Comparison of ENCODE assay signal across 26 mouse cellular contexts in the genomic region with DNA sequence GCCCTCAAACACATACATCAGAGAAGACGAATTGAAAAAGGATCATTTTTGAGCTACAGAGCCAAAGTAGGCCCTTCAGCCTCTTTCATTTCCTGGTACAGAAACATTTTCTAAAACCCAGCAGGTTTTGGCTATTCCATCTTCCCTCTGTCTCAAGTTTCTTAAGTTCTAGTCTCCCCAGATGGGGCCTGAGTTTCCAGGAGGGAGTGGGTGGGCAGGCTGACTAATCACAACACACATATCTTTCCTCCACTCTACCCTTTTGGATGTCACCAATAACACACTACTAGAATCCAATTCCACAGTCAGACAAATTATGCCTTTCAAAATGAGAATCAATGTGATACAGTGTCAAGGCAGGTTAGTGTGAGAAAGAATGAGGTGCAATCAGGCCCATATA. TPM values are rescaled to one million over a fixed set of nuclear protein-coding genes. Genes with fewer than 3 reads are reported as not detected.
A peak's percentile ranks its signal among the peaks of the same experiment; 100 is the strongest.
DNase-seq lines count a peak whose midpoint lies in the region; ATAC-seq and TF ChIP-seq lines count a peak whose summit lies in the region.
"Had no signal": no experiment of that assay in that cellular context is flagged by ENCODE, and none has a peak within 500 bp of the region (broad histone marks: within the 10 kb centered on the region; RNA-seq: fewer than 3 reads in every experiment).

No protein-coding gene starts in this region.

- no peak for TF ChIP-seq CTCF in embryonic fibroblast, embryonic 13.5 days (IDR thresholded peaks at IDR 0.05; ENCODE audit: borderline replicate concordance, insufficient read depth, low read length)

- TF ChIP-seq POLR2A in embryonic fibroblast, embryonic 13.5 days (IDR thresholded peaks at IDR 0.05; ENCODE audit: low read depth, low read length), result no peak

- no peak for ATAC-seq in erythroid progenitor cell, adult 5-6 weeks (replicated peaks; ENCODE audit: low FRiP score, poor library complexity, severe bottlenecking)
- ATAC-seq: forebrain, embryonic 15.5 days had no signal

- peak; percentile 50 to 54 for DNase-seq in frontal cortex, postnatal 36 days (ENCODE audit: low spot score in 2 of 2)
- no peak for DNase-seq in frontal cortex, postnatal 25 days (ENCODE audit: low spot score in 2 of 2)
- DNase-seq in layer of hippocampus, adult 9-11 months, result peak; percentile 43
- DNase-seq in layer of hippocampus, postnatal 14 days (ENCODE audit: low spot score in 2 of 2), result no peak
- DNase-seq in right cerebral cortex, adult 2 months (ENCODE audit: low spot score in 2 of 2), result peak; percentile 39 to 59
- DNase-seq in right cerebral cortex, postnatal 4 days, result no peak
- DNase-seq: adrenal gland, adult 2 months; adrenal gland, postnatal 25 days; cerebellum, adult 2 months; cerebellum, postnatal 10 days; gastrocnemius, postnatal 10 days; heart, postnatal 36 days had no signal

- H3K4me3 ChIP-seq in embryonic fibroblast, embryonic 13.5 days (ENCODE audit: insufficient read depth, low read length), result no peak overlapping the region
- H3K4me3 ChIP-seq: embryonic facial prominence, embryonic 10.5 days; erythroblast, embryonic 14.5 days; forebrain, embryonic 15.5 days; heart, embryonic 13.5 days; hindbrain, embryonic 15.5 days had no signal

- peaks cover 25% of the 10 kb centered on the region for H3K4me1 ChIP-seq in embryonic fibroblast, embryonic 13.5 days (ENCODE audit: control insufficient read depth, insufficient read depth, low read length)

- H3K27ac ChIP-seq in embryonic fibroblast, embryonic 13.5 days (ENCODE audit: insufficient read depth, low read length), result peak overlapping the region; percentile 67
- H3K27ac ChIP-seq: embryonic facial prominence, embryonic 10.5 days; forebrain, embryonic 15.5 days; heart, embryonic 13.5 days; hindbrain, embryonic 15.5 days had no signal

RNA-seq across cellular contexts. Expression of gene Ahcyl1, which starts 12.8 kb away (rescaled TPM):
- 100 to 1,000 TPM; 331 to 365 TPM for total RNA-seq in layer of hippocampus, postnatal 14 days (2021)
- 216 and 238 TPM in 2 replicates for polyA plus RNA-seq in embryonic fibroblast, embryonic 13.5 days (2011; ENCODE audit: insufficient read length, low read depth, missing spikeins)
- 34.6 and 38.6 TPM in 2 replicates for total RNA-seq in erythroid progenitor cell, adult 5-6 weeks (2015; ENCODE audit: low replicate concordance)
- 29.4 and 33.7 TPM in 2 replicates for total RNA-seq in erythroid progenitor cell, adult 5-6 weeks (2017; ENCODE audit: low replicate concordance)

RNA-seq across cellular contexts. Expression of gene Strip1, which starts 52.1 kb away (rescaled TPM):
- 10 to 100 TPM; 76.7 to 77.6 TPM for total RNA-seq in layer of hippocampus, postnatal 14 days (2021)
- polyA plus RNA-seq in embryonic fibroblast, embryonic 13.5 days (2011; ENCODE audit: insufficient read length, low read depth, missing spikeins), result 39.1 and 41.7 TPM in 2 replicates
- total RNA-seq in erythroid progenitor cell, adult 5-6 weeks (2015; ENCODE audit: low replicate concordance), result 6.5 and 9.6 TPM in 2 replicates
- 2.6 and 4.8 TPM in 2 replicates for total RNA-seq in erythroid progenitor cell, adult 5-6 weeks (2017; ENCODE audit: low replicate concordance)

RNA-seq across cellular contexts. Expression of gene Gm10961, which starts 52.5 kb away (rescaled TPM):
- total RNA-seq in layer of hippocampus, postnatal 14 days (2021), result not detected
- not detected in 2 replicates for polyA plus RNA-seq in embryonic fibroblast, embryonic 13.5 days (2011; ENCODE audit: insufficient read length, low read depth, missing spikeins)
- not detected in 2 replicates for total RNA-seq in erythroid progenitor cell, adult 5-6 weeks (2015; ENCODE audit: low replicate concordance)
- total RNA-seq in erythroid progenitor cell, adult 5-6 weeks (2017; ENCODE audit: low replicate concordance), result not detected in 2 replicates
- total RNA-seq: adrenal gland, adult 2 months; adrenal gland, postnatal 25 days; gastrocnemius, postnatal 10 days; heart, postnatal 36 days had no signal
- polyA plus RNA-seq: adrenal gland, adult 2 months; C2C12; cerebellum, adult 2 months; embryonic facial prominence, embryonic 10.5 days; embryonic facial prominence, embryonic 14.5 days; erythroblast, embryonic 14.5 days; forebrain, embryonic 11.5 days; forebrain, embryonic 15.5 days; frontal cortex, adult 2 months; gonadal fat pad, adult 2 months; heart, embryonic 13.5 days; heart, postnatal 0 days; hindbrain, embryonic 11.5 days; hindbrain, embryonic 15.5 days had no signal

Comparison
In these comparisons a context has a peak if more than half of its experiments do, and no peak if none do; other contexts are left out.
1. DNase-seq: peak in frontal cortex, postnatal 36 days (2 of 2), layer of hippocampus, adult 9-11 months (single experiment) and right cerebral cortex, adult 2 months (2 of 2); none in frontal cortex, postnatal 25 days (0 of 2), layer of hippocampus, postnatal 14 days (0 of 2) and right cerebral cortex, postnatal 4 days (single experiment).
2. RNA of gene Ahcyl1, which starts 12.8 kb away (total RNA-seq): 331 to 365 TPM in layer of hippocampus, postnatal 14 days; 29.4 to 38.6 TPM in erythroid progenitor cell, adult 5-6 weeks; every median in the first group is over 4 times any median in the second.
3. RNA of gene Strip1, which starts 52.1 kb away (total RNA-seq): 76.7 to 77.6 TPM in layer of hippocampus, postnatal 14 days; 2.6 to 9.6 TPM in erythroid progenitor cell, adult 5-6 weeks; every median in the first group is over 4 times any median in the second.